Mouse (Mus musculus) spleen, postnatal 4 days (tissue): Measurements from ENCODE around the gene Gm26741.
A peak's percentile ranks its signal among the peaks of the same experiment; 100 is the strongest.
"Not testable (repeated sequence)": the region's sequence is repeated elsewhere in the genome, so short reads cannot be mapped to it uniquely, and the experiment has no call there.

Experiments used
- DNase-seq, 2 experiments: peaks; one replicate each; pipeline ENCODE4 v3.0.0; 2022; ENCODE audit warnings: low spot score in 2 of 2

Gene Gm26741

GRCm38 (mm10) chr10:52358467-52358866, at the start of gene Gm26741:
TSS of gene Gm26741 (plus strand) at chr10:52358767.
- DNase-seq: no peak

GRCm38 (mm10) chr10:52309196-52309595, 49.4 kb upstream of the Gm26741 start:
- no peak for DNase-seq

GRCm38 (mm10) chr10:52319506-52320286, 38.9 kb upstream of the Gm26741 start:
- no peak for DNase-seq

- no peak for DNase-seq
Observed at GRCm38 (mm10) chr10:52321918-52322317, 36.6 kb upstream of the Gm26741 start.

- DNase-seq: peak in 1 of 2 experiments; percentile 63
Observed at GRCm38 (mm10) chr10:52331007-52331406, 27.6 kb upstream of the Gm26741 start.

- not testable (repeated sequence) for DNase-seq
Observed at GRCm38 (mm10) chr10:52343324-52343723, 15.2 kb upstream of the Gm26741 start.

GRCm38 (mm10) chr10:52353184-52353583, 5.4 kb upstream of the Gm26741 start:
- no peak for DNase-seq

- DNase-seq: no peak
Observed at GRCm38 (mm10) chr10:52360241-52360735, 1.7 kb downstream of the Gm26741 start.

GRCm38 (mm10) chr10:52360862-52361609, 2.5 kb downstream of the Gm26741 start:
- no peak for DNase-seq

GRCm38 (mm10) chr10:52368376-52368775, 9.8 kb downstream of the Gm26741 start:
- DNase-seq: no peak

GRCm38 (mm10) chr10:52373834-52374233, 15.3 kb downstream of the Gm26741 start:
- DNase-seq: peak; percentile 38 to 66

- no peak for DNase-seq
Observed at GRCm38 (mm10) chr10:52374651-52375050, 16.1 kb downstream of the Gm26741 start.

- no peak for DNase-seq
Observed at GRCm38 (mm10) chr10:52376422-52376821, 17.9 kb downstream of the Gm26741 start.

- no peak for DNase-seq
Observed at GRCm38 (mm10) chr10:52377813-52378212, 19.2 kb downstream of the Gm26741 start.

GRCm38 (mm10) chr10:52381321-52381801, 22.8 kb downstream of the Gm26741 start:
- DNase-seq: peak in 1 of 2 experiments; percentile 69

GRCm38 (mm10) chr10:52381845-52382591, 23.5 kb downstream of the Gm26741 start, which contains the start of gene Gopc:
TSS of gene Gopc (minus strand) at chr10:52382124.
- peak; percentile 97 to 98 for DNase-seq

- DNase-seq: no peak
Observed at GRCm38 (mm10) chr10:52383022-52383421, 24.5 kb downstream of the Gm26741 start.

GRCm38 (mm10) chr10:52383522-52383921, 25.0 kb downstream of the Gm26741 start:
- DNase-seq: no peak

- no peak for DNase-seq
Observed at GRCm38 (mm10) chr10:52384823-52385610, 26.4 kb downstream of the Gm26741 start.

- no peak for DNase-seq
Observed at GRCm38 (mm10) chr10:52387192-52387591, 28.6 kb downstream of the Gm26741 start.

- DNase-seq: no peak
Observed at GRCm38 (mm10) chr10:52388922-52389430, 30.4 kb downstream of the Gm26741 start, which contains the start of gene Nepn. TSS of gene Nepn (plus strand) at chr10:52388972.
